Mouse (Mus musculus) small intestine, adult 2 months (tissue): ENCODE measurements around the gene Cd3eap.

Experiments
- CTCF ChIP-seq: fragments of 200-500 bp; IDR thresholded peaks from 2 replicates; pipeline ENCODE4 v1.5.1; 2012; ENCODE audit warnings: low read depth, mild to moderate bottlenecking, control low read depth, inconsistent platforms, low read length, moderate library complexity, mixed read lengths; ENCODE audit not compliant: insufficient replicate concordance, insufficient read length; ENCODE audit errors: extremely low read depth
- POLR2A ChIP-seq: fragments of 200-500 bp; IDR thresholded peaks from 2 replicates; pipeline ENCODE4 v1.6.1; 2012; ENCODE audit warnings: low read depth, mild to moderate bottlenecking, control low read depth, inconsistent platforms, low read length, moderate library complexity

DNA sequence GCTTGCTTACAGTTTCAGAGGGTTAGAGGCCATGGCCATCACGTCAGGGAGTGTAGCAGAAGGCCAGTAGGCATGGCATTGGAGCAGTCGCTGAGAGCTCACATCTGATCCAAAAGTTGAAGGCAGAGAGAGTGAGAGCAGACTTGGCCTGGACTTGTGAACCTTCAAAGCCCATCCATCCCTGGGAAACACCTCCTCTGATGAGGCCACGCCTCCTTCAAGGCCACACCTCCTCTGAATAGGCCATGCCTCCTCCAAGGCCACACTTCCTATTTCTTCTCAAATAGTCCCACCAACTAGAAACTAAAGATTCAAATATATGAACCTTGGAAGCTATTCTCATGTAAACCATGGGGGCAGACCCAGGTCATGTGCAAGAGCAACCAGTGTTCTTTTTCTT is 23.7 kb downstream of the Cd3eap start:
- TF ChIP-seq CTCF (no peak), POLR2A (no peak)
